Mouse (Mus musculus): ENCODE measurements around the gene Epb41l4b. TPM values are rescaled to one million over a fixed set of nuclear protein-coding genes. Genes with fewer than 3 reads are reported as not detected.
A peak's percentile ranks its signal among the peaks of the same experiment; 100 is the strongest.

Epb41l4b gene
- polyA plus RNA-seq, 1 experiment: 2.3 TPM

- Histone ChIP-seq H3K4me1 (ENCODE audit: control insufficient read depth, insufficient read depth, insufficient read length, low read length) (peaks cover 38% of the 10 kb centered on the region), H3K27ac (replicated peaks; ENCODE audit: low read depth, low read length) (peak within 1 kb of the TSS; percentile 95), H3K4me3 (ENCODE audit: insufficient read depth, low read depth, low read length) (peak within 1 kb of the TSS; percentile 87)
Observed at GRCm38 (mm10) chr4:56946641-56947640, 196.3 kb downstream of the Epb41l4b start, which contains the start of gene Tmem245. TSS of gene Tmem245 (minus strand) at chr4:56947437.

- Histone ChIP-seq H3K27ac (replicated peaks; ENCODE audit: low read depth, low read length) (peak overlapping the region; percentile 95), H3K4me1 (ENCODE audit: control insufficient read depth, insufficient read depth, insufficient read length, low read length) (peaks cover 38% of the 10 kb centered on the region), H3K4me3 (ENCODE audit: insufficient read depth, low read depth, low read length) (peak overlapping the region; percentile 87)
Observed at GRCm38 (mm10) chr4:56946180-56946579, 197.1 kb downstream of the Epb41l4b start.

GRCm38 (mm10) chr4:56944286-56944685 lies 199.0 kb downstream of the Epb41l4b start:
- peak overlapping the region; percentile 22; the same call in 1 of the 2 replicates for H3K4me3 ChIP-seq (ENCODE audit: insufficient read depth, low read depth, low read length)
- H3K4me1 ChIP-seq (ENCODE audit: control insufficient read depth, insufficient read depth, insufficient read length, low read length): peaks cover 33% of the 10 kb centered on the region
- H3K27ac ChIP-seq (replicated peaks; ENCODE audit: low read depth, low read length): peak overlapping the region; percentile 88

DNA sequence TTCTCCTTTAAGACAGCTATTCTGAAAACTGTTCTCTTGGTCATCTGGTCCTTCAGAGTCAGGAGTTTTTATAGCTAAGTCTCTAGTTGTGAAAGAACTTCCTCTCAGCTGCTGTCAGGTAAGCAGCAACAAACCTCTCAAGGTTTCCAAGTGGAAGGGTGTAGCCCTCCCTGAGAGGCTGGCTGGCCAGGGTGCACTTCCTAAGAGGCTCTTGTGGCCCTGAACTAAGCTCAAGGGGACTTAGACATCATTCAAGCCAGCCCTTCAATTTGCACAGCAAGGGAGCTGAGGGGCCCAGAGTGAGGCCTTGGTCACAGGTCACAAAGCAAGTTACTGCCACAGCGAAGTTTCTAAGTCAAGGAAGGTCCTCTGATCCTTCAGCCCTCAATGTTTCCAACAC lies 200.0 kb downstream of the Epb41l4b start:
- Histone ChIP-seq H3K27ac (replicated peaks; ENCODE audit: low read depth, low read length) (peak overlapping the region; percentile 88), H3K4me3 (ENCODE audit: insufficient read depth, low read depth, low read length) (no peak overlapping the region), H3K4me1 (ENCODE audit: control insufficient read depth, insufficient read depth, insufficient read length, low read length) (peaks cover 34% of the 10 kb centered on the region)

GRCm38 (mm10) chr4:56942567-56942966 lies 200.7 kb downstream of the Epb41l4b start:
- Histone ChIP-seq H3K4me3 (ENCODE audit: insufficient read depth, low read depth, low read length) (no peak overlapping the region), H3K27ac (replicated peaks; ENCODE audit: low read depth, low read length) (peak overlapping the region; percentile 88), H3K4me1 (ENCODE audit: control insufficient read depth, insufficient read depth, insufficient read length, low read length) (peaks cover 34% of the 10 kb centered on the region)

Other genes starting within 250 kb of the Epb41l4b start
- 7.4 and 17.2 TPM in 2 replicates for gene Tmem245, start 196.0 kb downstream of the Epb41l4b start, polyA plus RNA-seq (2012; ENCODE audit: insufficient read depth, insufficient read length, missing spikeins)
- not detected in 2 replicates for gene Frrs1l, start 153.0 kb downstream of the Epb41l4b start, polyA plus RNA-seq (2012; ENCODE audit: insufficient read depth, insufficient read length, missing spikeins)
- 1.7 and 1.9 TPM in 2 replicates for gene Ptpn3, start 158.4 kb upstream of the Epb41l4b start, polyA plus RNA-seq (2012; ENCODE audit: insufficient read depth, insufficient read length, missing spikeins)

All from brown adipose tissue, adult 24 weeks (tissue).